Mouse (Mus musculus) common myeloid progenitor, adult 5-6 weeks (primary cell): ENCODE results near the gene Oas1h. TPM values are rescaled to one million over a fixed set of nuclear protein-coding genes. Genes with fewer than 3 reads are reported as not detected.
"Not testable (repeated sequence)": the region's sequence is repeated elsewhere in the genome, so short reads cannot be mapped to it uniquely, and the experiment has no call there.

Experiments
- ATAC-seq: replicated peaks from 2 replicates; pipeline ENCODE4 v1.8.0; 2016; ENCODE audit warnings: low read depth, mild to moderate bottlenecking, moderate TSS enrichment, inconsistent platforms; ENCODE audit not compliant: poor library complexity, severe bottlenecking
- total RNA-seq: library from RNA; stranded (forward); fragments of 200-1000, 187-1606 nt; gene quantifications from 2 replicates; pipeline ENCODE4 v1.2.3, GENCODE M21; 2017

Gene Oas1h
- total RNA-seq, result not detected in 2 replicates

DNA sequence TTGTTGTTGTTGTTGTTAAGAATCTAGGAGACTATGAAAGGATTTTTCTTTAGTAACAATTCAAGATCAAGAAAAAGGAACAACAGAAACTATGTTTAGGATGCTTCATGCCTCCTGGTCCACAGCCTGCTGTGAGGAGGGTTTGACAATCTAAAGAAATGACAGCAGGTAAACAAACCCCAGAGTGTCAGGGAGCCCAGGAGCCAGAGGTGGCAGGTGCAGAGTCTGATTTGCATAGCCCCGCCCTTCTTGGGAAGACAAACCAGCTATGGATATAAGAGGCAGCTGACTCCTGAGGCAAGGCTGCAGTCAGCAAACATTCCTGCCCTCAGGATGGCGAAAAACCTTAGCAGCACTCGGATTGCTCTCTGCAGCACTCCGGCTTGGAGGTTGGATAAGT lies at the start of gene Oas1h:
Gene Oas1h (plus strand): TSS at position 301 of the 400 bp plus-strand sequence.
- ATAC-seq, result no peak

DNA sequence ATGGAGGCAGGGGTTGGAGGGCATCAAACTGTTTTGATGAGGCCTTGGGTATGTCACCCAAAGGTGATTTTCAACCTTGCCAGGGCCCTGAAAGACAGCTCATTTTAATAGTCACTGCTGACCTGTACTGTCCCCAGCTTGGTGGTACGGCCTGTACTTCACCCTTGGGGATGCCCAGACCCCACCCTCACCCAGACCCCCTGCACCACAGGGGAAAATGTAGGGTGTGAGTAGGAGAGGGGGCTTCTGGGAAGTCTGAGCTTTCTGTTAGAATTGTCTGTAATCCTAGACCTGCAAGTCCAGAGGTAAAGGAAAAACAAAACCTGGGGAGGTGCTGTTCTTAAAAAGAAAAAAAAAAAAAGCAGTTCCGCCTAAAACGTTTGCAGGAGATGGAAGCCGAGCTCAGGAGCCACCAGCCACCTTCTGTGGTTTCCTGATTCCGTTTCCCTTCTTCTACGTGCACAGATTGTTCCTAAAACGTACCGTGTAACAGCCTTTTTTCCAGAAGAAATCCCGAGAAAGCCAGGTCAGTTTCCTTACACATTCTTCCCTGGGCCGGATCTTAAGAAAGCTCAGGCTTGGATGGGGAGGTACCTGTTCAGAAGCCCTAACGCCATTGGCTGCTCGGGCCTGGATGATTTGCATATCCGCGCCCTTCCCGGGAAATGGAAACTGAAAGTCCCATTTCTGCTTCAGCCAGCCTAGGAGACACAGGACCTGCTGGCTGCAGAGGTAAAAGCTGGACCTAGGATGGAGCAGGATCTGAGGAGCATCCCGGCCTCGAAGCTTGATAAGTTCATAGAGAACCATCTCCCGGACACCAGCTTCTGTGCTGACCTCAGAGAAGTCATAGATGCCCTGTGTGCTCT lies 49.0 kb upstream of the Oas1h start, which contains the start of gene Oas1c:
Gene Oas1c (minus strand): TSS at position 564 of the 869 bp plus-strand sequence.
- peak; percentile 93 for ATAC-seq

DNA sequence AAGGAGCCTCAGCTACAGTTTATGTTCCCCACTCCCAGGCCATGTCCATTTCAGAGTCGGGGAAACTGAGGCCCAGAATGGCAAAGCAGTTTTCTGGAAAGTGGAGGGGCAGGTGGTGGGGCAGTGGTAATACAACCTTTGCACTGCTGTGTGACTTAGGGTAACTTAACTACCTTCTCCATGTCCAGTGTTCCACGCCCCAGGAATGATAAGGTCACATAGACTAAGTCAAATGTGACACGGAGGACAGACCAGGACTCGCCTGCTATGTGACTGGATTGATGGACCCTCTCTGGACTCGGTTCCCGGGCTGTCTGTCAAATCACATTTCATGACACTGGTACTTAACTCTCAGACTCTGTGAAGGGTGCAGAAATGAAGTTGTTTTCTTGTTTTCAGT lies 48.2 kb upstream of the Oas1h start:
- ATAC-seq, result peak; percentile 2; the same call in 1 of the 2 replicates

DNA sequence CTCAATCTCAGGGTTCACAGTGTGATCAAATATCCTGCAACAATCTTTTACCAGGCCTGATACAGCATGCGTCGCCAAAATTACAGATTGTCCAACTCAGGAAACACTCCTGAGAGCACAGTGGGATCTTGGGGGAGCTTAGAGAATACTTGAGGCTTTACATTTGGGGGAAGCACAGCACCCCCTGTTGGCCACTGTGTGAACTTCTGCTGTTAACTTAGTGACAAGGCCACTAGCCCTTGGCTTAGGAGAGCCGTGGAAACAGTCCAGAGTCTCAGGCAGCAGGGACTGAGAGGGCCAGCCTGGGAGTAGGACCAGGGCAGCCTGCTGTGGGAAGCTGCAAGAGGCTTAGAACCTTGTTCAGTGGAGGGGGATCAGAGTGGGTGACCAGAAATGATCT lies 45.3 kb upstream of the Oas1h start:
- no peak for ATAC-seq

DNA sequence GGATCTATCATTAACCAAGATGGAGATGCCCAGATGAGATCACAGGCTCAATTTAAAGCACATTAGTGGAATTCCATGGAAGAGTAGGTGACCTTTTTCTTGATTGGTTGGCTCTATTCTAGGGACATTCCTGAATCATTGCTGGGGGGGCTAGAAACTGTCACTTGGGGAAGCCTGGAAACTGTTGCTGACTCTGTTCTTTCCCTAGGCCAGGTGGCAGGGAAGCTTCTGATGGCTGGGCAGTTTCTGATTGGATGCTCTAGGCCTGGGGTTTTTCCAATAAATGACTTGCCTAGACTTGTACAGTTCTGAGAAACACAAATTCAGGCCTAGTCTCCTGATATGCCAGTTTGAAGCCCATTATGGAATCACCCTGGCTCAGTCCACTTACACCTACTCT lies 42.2 kb upstream of the Oas1h start:
- ATAC-seq, result no peak

DNA sequence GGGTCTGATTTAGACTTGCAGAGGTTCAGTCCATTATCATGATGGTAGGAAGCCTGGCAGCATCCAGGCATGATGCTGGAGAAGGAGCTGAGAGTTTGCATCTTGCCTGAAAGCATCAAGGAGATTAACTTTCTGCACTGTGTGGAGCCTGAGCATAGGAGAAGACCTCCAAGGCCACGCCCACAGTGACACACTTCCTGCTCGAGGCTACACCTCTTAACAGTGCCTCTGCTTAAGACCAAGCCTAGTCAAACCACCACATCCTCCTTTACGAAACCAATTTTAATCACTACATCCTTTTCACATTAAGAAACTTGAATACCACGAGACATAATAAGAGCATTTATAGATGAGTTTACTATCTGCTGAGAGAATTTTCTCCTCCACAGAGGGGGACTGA lies 30.2 kb upstream of the Oas1h start:
- peak; percentile 78 for ATAC-seq

DNA sequence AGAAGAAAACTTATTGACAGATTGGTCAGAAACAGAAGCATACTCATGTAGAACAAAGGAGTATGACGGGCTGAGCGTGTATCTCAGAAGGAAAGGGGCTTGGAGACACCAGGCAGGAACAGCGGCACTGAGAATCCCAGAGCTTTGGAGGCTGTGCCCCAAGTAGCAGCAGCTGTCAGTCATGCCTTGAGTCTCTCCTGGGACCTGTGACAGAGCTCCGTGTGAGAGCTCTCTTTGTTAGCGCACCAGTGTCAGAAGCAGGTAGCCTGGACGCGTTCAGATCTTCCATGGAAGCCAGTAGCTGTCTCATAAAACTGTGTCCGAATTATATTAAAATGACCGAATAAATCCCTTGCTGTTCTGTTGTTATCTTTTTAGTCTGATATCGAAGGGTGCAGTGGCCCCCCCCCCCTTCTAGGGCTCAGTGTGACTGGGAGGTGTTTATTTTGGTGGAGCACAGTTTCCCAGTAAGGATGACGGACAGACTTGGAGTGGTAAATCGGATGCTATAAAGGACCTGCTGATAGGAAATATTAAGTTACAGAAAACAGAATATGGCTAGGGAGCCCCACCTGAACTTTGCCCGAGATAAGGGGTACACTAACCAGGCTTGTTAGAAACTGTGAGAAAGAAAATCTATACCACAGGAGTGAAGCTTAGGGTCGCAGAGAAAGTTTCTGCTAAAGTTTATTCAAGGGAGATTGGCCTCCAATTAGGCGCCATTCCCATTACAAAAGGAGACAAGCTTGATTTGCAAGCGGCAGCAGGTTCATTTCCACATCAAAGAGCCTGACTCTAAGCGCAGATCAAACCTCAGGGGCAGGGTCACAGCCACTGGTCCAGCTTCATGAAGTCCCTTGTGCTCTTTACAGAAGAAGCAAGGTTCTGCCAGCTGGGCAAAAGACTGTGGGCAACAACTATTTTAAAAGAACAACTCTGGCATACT lies 27.6 kb upstream of the Oas1h start:
- no peak for ATAC-seq

DNA sequence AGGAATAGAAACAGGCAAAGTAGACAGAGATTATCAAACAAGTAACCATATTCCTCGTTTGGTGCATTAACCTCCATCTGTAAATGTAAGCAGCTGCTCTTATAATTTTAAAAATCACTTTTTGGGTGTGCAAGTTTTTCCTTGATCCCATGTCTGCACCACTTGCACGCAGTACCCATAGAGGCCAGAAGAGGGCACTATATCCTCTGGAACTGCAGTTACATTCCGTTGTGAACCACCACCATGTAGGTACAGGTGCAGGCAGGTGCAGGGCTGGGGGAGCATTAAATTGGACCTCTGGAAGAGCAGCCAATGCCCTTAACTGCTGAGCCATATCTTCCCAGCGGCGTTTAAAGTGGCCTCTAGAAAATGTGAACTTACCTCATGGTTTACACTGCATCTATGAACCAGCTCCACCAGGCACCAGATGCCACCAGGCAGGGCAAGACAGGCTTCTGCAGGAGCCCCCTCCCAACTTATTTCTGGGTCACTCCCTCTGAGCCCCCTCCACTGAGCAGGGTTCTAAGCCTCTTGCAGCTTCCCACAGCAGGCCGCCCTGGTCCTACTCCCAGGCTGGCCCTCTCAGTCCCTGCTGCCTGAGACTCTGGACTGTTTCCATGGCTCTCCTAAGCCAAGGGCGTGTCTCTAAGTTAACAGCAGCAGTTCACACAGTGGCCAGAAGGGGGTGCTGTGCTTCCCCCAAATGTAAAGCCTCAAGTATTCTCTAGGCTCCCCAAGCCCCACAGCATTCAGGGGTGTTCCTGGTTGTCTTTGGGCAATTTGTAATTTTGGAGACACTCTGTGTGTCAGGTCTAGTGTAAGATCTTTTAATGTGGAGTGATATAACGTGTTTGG lies 24.3 kb upstream of the Oas1h start:
- ATAC-seq, result peak; percentile 77; the same call in 1 of the 2 replicates

DNA sequence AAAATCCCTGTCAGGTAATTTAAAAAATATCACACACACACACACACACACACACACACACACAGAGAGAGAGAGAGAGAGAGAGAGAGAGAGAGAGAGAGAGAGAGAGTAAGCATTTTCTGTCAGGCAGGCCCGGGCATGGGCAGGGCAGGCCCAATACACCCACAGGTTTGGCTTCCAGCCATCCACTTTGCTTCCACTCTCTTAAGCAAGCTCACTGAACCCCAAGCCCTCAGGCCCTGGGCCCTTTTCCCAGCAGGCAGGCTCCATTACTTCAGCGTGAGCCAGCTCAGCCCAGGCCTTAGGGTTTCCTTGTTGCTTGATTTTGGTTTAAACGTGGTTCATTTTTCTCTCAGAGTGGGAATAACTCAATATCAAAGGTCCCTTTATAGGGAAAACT lies 16.5 kb upstream of the Oas1h start:
- no peak for ATAC-seq

DNA sequence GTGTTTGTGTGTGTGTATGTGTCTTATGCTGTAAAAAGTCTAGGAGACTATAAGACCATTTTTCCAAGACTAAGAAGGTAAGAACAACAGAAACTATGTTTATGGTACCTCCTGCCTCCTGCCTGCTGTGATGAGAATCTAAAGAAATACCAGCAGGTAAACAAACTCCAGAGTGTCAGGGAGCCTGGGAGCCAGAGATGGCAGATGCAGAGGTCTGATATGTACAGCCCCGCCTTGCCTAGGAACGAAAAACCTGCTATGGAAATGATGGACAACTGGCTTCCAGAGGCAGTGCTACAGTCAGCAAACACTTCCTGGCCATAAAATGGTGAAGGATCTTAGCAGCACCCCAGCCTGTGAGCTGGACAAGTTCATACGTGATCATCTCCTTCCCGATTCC lies 14.2 kb upstream of the Oas1h start, which contains the start of gene Oas1f:
Gene Oas1f (plus strand): TSS at position 301 of the 400 bp plus-strand sequence.
- ATAC-seq, result no peak

DNA sequence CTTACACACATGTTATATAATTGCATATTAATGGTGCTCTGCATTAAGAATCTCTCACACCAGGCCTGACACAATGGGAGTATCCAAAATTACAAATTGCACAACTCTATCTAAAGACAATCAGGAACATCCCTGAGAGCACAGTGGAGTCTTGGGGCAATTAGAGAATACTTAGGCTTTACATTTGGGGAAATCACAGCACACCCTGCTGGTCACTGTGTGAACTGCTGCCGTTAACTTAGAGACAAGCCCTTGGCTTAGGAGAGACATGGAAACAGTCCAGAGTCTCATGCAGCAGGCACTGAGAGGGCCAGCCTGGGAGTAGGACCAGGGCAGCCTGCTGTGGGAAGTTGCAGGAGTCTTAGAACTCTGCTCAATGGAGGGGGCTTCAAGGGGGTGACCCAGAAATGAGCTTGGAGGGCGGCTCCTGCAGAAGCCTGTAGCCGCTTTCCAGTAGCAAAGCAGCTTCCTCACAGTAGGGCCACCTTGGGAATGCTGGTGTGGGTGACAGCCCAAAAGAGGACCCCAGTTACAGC lies 11.6 kb upstream of the Oas1h start:
- peak; percentile 79 for ATAC-seq

DNA sequence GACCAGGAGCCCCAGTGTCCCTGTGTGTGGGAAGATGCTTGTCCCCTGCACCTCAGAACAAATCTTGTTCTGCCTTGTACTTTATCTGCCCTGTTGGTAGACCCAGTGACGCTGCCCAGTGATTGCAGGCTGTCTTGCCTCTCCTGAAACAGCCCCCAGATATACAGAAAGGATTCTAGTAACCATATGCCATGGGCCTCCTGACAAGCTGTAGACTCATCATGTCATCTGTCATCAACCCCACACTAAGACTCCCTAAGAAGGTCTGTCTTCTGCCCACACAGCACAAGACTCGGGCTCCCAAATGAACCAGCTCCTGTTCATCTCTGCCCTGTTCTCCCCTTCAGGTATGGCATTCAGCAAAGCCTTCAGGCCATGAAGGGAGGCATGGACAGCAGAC lies 2.0 kb upstream of the Oas1h start:
- no peak for ATAC-seq

DNA sequence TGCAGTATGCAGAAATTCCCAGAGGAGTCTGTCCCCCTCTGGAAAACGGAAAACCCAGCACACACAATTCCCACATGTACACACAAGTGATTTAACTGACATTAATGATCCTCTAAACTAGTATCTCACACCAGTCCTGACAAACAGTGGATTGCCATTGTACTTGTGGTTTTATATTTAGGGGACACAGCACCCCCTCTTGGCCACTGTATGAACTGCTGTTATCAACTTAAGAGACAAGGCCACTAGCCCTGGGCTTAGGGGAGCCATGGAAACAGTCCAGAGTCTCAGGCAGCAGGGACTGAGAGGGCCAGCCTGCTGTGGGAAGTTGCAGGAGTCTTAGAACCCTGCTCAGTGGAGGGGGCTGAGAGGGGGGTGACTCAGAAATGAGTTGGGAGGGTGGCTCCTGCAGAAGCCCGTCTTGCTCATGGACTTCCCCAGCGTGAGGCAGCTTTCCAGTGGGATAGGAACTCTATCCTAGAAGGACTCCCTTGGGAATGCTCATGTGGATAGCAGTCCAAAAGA lies 4.2 kb downstream of the Oas1h start:
- peak; percentile 66; the same call in 1 of the 2 replicates for ATAC-seq

DNA sequence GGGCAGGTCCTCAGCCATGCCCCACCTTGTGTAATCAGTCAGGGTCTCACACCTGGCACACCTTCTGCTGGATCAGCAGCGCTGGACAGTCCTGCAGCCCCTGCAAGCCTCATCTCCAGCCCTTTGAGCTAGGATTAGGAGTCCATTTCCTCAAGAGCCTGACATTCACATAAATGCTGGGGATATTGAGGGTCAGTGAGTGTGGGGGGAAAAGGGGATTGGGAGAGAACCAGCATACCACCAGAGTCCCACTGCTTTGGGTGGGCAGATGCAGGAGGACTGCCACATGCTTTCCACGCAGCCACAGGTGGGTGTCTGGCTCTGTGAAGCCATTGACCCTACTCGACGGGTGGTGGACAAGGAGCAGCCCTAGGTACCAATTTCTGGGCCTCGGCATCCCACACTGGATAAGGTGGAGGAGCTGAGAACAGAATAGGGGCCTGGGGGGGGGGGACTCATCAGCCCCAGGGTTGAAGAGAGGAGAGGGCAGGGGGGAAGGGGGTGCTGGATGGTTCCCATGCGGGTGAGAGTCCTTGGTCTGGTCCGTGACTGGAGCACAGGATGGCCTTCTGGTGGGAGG lies 8.3 kb downstream of the Oas1h start:
- ATAC-seq, result no peak

DNA sequence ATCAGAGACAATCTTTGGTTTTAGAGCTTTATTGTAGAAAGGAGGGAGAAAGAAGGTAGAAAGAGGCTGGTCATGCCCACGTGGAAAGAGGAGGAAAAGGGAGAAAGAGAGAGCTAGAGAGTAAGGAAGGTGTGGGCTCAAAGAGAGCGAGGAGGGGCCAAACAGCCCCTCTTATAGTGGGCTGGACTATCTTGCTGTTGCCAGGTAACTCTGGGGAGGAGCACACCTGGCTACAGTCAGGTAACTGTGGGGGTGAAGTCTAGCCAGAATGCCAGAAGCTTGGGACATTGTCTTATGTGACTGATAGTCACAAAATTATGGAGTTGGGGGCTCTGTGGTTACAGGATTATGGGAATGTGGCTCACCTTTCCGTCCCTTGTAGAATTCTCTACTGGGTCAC lies 8.9 kb downstream of the Oas1h start:
- no peak for ATAC-seq

DNA sequence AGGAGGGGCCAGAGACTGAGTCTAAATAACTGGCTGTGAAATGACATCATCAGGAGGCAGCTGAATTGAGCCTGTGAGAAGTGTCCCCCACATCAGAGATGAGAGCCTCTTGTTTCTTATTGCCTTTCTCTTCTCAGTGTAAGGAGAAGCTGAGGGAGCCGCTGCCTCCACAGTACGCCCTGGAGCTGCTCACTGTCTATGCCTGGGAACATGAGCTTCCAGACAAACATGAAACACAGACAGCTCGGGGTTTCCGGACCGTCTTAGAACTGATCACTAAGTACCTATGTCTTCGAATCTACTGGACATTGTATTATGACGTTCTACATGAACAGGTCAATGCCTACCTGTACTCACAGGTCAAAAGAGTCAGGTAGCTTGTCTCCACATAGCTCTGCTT lies 9.6 kb downstream of the Oas1h start:
- no peak for ATAC-seq

DNA sequence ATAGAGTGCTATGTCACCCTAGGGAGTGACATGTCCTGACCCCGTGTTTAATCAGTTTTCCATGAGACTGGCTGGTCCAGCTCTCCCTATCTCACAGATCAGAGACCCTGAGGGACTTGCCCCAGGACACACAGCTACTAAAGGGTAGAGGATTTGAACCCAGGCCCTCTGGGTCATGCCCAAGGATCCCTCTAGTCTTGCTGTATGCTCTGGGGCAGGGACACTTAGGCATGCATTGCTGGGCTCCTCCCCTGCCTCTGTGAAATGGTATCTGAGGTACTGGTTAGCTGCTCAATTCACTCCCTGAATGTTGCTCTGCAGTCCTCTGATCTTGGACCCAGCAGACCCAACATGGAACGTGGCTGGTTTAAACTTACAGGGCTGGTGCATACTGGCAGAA lies 10.2 kb downstream of the Oas1h start:
- ATAC-seq, result no peak

DNA sequence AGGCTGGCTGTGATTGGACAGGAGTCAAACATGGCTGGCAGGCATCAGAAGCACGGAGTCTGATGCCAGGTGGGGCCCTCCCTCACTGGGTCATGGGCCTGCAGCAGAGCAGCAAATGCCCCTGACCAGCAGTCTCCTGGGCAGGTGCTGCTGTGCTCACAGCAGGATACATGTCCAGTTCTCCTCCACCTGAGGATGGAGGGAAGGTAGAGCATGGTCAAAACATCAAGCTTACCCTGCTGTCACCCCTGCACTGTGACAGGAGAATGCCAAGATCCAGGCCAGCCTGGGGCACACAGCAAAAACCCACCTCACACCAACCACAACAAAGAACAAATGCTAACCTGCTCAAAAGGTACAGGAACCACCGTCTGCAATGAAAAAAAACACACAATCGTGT lies 15.6 kb downstream of the Oas1h start:
- not testable (repeated sequence) for ATAC-seq

DNA sequence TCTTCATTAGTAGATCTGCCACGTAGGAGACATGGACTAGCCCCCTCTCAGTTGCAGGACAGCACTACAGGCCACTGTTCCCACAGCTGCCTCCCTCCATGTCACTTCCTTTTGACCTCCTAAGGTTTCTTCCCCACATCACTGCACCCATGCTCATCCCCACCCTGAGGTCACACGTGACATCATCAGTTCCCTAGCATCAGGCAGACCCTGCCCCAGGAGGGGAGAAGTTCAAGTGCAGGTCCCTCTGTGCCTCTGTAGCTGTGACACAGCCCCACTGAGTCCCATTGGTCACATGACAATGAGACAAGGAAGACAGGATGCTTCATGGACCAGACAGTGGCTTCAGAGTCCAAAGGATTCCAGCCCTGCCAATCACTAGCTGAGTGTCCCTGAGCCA lies 16.2 kb downstream of the Oas1h start:
- ATAC-seq, result not testable (repeated sequence)
